Mouse (Mus musculus) liver, adult 2 months (tissue): ENCODE data around the gene 1600014C23Rik.

Source experiments
- CTCF ChIP-seq: fragments of 200-500 bp; IDR thresholded peaks from 2 replicates; pipeline ENCODE4 v1.5.1; 2011; ENCODE audit warnings: low read depth, low read length, control low read depth
- POLR2A ChIP-seq: fragments of 200-500 bp; IDR thresholded peaks from 2 replicates; pipeline ENCODE4 v1.6.1; 2011; ENCODE audit warnings: low read length, control low read depth; ENCODE audit not compliant: insufficient read depth; ENCODE audit errors: extremely low read depth

GRCm38 (mm10) chr17:45746755-45747154, 13.1 kb upstream of the 1600014C23Rik start:
- no peak for TF ChIP-seq CTCF
- no peak for TF ChIP-seq POLR2A
